Mouse (Mus musculus) heart, adult 11 months (tissue): ENCODE results near the gene Pdss1.
A peak's percentile ranks its signal among the peaks of the same experiment; 100 is the strongest.
"Not testable (repeated sequence)": the region's sequence is repeated elsewhere in the genome, so short reads cannot be mapped to it uniquely, and the experiment has no call there.

Experiments
- DNase-seq: peaks from one replicate; pipeline ENCODE4 v3.0.0; 2022

Gene Pdss1

GRCm38 (mm10) chr2:22895282-22896273, at the start of gene Pdss1:
TSS of gene Pdss1 (plus strand) at chr2:22895522.
- DNase-seq: peak; percentile 99

GRCm38 (mm10) chr2:22851900-22852299, 43.4 kb upstream of the Pdss1 start:
- no peak for DNase-seq

- DNase-seq: no peak
Observed at GRCm38 (mm10) chr2:22857501-22857900, 37.8 kb upstream of the Pdss1 start.

- DNase-seq: no peak
Observed at GRCm38 (mm10) chr2:22862194-22862593, 33.1 kb upstream of the Pdss1 start.

- peak; percentile 90 for DNase-seq
Observed at GRCm38 (mm10) chr2:22864394-22865037, 30.8 kb upstream of the Pdss1 start.

GRCm38 (mm10) chr2:22865818-22866217, 29.5 kb upstream of the Pdss1 start:
- no peak for DNase-seq

GRCm38 (mm10) chr2:22866894-22867424, 28.4 kb upstream of the Pdss1 start:
- DNase-seq: no peak

- DNase-seq: no peak
Observed at GRCm38 (mm10) chr2:22873159-22873558, 22.2 kb upstream of the Pdss1 start.

GRCm38 (mm10) chr2:22874628-22875027, 20.7 kb upstream of the Pdss1 start:
- no peak for DNase-seq

- DNase-seq: no peak
Observed at GRCm38 (mm10) chr2:22876614-22877013, 18.7 kb upstream of the Pdss1 start.

- no peak for DNase-seq
Observed at GRCm38 (mm10) chr2:22878781-22879180, 16.5 kb upstream of the Pdss1 start.

- DNase-seq: peak; percentile 76
Observed at GRCm38 (mm10) chr2:22880726-22881125, 14.6 kb upstream of the Pdss1 start.

GRCm38 (mm10) chr2:22894932-22895281, 415 bp upstream of the Pdss1 start:
- DNase-seq: no peak

GRCm38 (mm10) chr2:22903947-22904346, 8.6 kb downstream of the Pdss1 start:
- DNase-seq: no peak

- no peak for DNase-seq
Observed at GRCm38 (mm10) chr2:22914421-22914820, 19.1 kb downstream of the Pdss1 start.

GRCm38 (mm10) chr2:22918651-22919050, 23.3 kb downstream of the Pdss1 start:
- no peak for DNase-seq

GRCm38 (mm10) chr2:22925911-22926310, 30.6 kb downstream of the Pdss1 start:
- DNase-seq: not testable (repeated sequence)

- no peak for DNase-seq
Observed at GRCm38 (mm10) chr2:22928259-22928658, 32.9 kb downstream of the Pdss1 start.

GRCm38 (mm10) chr2:22933556-22933955, 38.2 kb downstream of the Pdss1 start:
- DNase-seq: no peak

- no peak for DNase-seq
Observed at GRCm38 (mm10) chr2:22949956-22950355, 54.6 kb downstream of the Pdss1 start.

GRCm38 (mm10) chr2:22954278-22954677, 59.0 kb downstream of the Pdss1 start:
- DNase-seq: no peak

- no peak for DNase-seq
Observed at GRCm38 (mm10) chr2:22955914-22956313, 60.6 kb downstream of the Pdss1 start.

GRCm38 (mm10) chr2:22957415-22957814, 62.1 kb downstream of the Pdss1 start:
- DNase-seq: no peak

- DNase-seq: no peak
Observed at GRCm38 (mm10) chr2:22961681-22962080, 66.4 kb downstream of the Pdss1 start.
